Mouse (Mus musculus): Measurements from ENCODE around the gene Gzf1.

Gene Gzf1

GRCm38 (mm10) chr2:148706409-148707201, 25.8 kb downstream of the Gzf1 start:
- DNase-seq, result no peak

GRCm38 (mm10) chr2:148707202-148707530, 26.3 kb downstream of the Gzf1 start:
- no peak for DNase-seq

- DNase-seq, result no peak
Observed at GRCm38 (mm10) chr2:148712326-148712725, 31.5 kb downstream of the Gzf1 start.

GRCm38 (mm10) chr2:148717072-148717471, 36.2 kb downstream of the Gzf1 start:
- no peak for DNase-seq

- no peak for DNase-seq
Observed at GRCm38 (mm10) chr2:148719271-148719995, 38.6 kb downstream of the Gzf1 start.

GRCm38 (mm10) chr2:148731614-148732326, 50.9 kb downstream of the Gzf1 start:
- DNase-seq, result no peak

- DNase-seq, result peak; percentile 86
Observed at GRCm38 (mm10) chr2:148732327-148733000, 51.6 kb downstream of the Gzf1 start, which contains the start of gene Napb. TSS of gene Napb (minus strand) at chr2:148732467.

Data from thymus, postnatal 14 days (tissue).